Mouse (Mus musculus) hindbrain, embryonic 12.5 days (tissue): ENCODE results near the gene Adamts10. TPM values are rescaled to one million over a fixed set of nuclear protein-coding genes. Genes with fewer than 3 reads are reported as not detected.

Experiments used
- ATAC-seq: fragments of 200-750 bp; cut with Nextera tagmentation; 2 replicates; pipeline ENCODE4 v1.8.0; 2017; ENCODE audit warnings: moderate TSS enrichment; ENCODE audit not compliant: low FRiP score
- H3K27ac ChIP-seq: fragments of 300-500 bp; sonication (generic); 2 replicates; pipeline ENCODE4 v1.5.1; 2016; ENCODE audit warnings: mild to moderate bottlenecking
- H3K27me3 ChIP-seq: fragments of 300-500 bp; sonication (generic); 2 replicates; pipeline ENCODE4 v1.6.1; 2016; ENCODE audit warnings: mild to moderate bottlenecking
- H3K36me3 ChIP-seq: fragments of 300-500 bp; sonication (generic); 2 replicates; pipeline ENCODE4 v1.6.1; 2016; ENCODE audit warnings: mild to moderate bottlenecking
- H3K4me1 ChIP-seq: fragments of 300-500 bp; sonication (generic); 2 replicates; pipeline ENCODE4 v1.6.1; 2016
- H3K4me2 ChIP-seq: fragments of 300-500 bp; sonication (generic); replicated peaks from 2 replicates; pipeline ENCODE4 v1.6.1; 2016; ENCODE audit warnings: mild to moderate bottlenecking
- H3K4me3 ChIP-seq: fragments of 300-500 bp; sonication (generic); 2 replicates; pipeline ENCODE4 v1.5.1; 2016; ENCODE audit warnings: mild to moderate bottlenecking
- H3K9ac ChIP-seq: fragments of 300-500 bp; sonication (generic); 2 replicates; pipeline ENCODE4 v1.6.1; 2016; ENCODE audit warnings: mild to moderate bottlenecking, moderate library complexity
- H3K9me3 ChIP-seq: fragments of 300-500 bp; sonication (generic); replicated peaks from 2 replicates; pipeline ENCODE4 v1.6.1; 2016; ENCODE audit warnings: mild to moderate bottlenecking
- WGBS: fragments of 180-500 bp; shearing (Covaris S2); methylation state at CpG from one replicate; pipeline ENCODE4 v1.1.7; 2016; 5-methylcytosine and 5-hydroxymethylcytosine counted together
- polyA plus RNA-seq: library from polyadenylated mRNA; unstranded; fragments of >200 nt; fragmentation: Nextera tagmentation; extraction: Ambion mirVana; gene quantifications from 2 replicates; pipeline ENCODE4 v1.2.1, GENCODE M21; 2016

Adamts10 gene
- polyA plus RNA-seq, 1 experiment from 2014 or later, result 73.8 TPM

DNA sequence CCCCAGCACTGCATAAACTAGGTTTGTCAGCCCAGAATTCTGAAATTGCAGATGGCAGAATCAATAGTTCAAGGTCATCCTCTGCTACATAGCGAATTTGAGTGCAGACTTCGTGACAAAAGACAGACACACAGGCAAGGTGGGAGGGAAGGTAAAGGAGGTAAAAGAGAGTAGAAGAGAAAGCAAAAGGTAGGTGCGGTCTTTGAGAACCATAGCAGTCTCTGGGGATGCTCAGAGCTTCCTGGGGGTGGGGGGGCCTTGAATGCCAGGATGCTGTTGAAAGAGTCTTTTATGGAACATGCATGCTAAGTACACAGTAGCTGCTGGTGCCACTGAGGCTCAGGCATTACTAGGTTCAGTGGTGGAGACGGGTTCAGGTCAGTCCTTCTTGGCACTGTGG is 33.9 kb downstream of the Adamts10 start:
- Histone ChIP-seq H3K4me3 (no peak overlapping the region), H3K9ac (no peak overlapping the region), H3K27me3 (no peaks in the 10 kb centered on the region), H3K4me1 (no peaks in the 10 kb centered on the region), H3K27ac (no peak overlapping the region), H3K36me3 (peaks cover 10% of the 10 kb centered on the region; the same call in 1 of the 2 replicates), H3K9me3 (no peaks in the 10 kb centered on the region), H3K4me2 (no peak overlapping the region)
- 76% methylated on average over 4 of the region's 4 CpGs for WGBS
- ATAC-seq, result no peak

DNA sequence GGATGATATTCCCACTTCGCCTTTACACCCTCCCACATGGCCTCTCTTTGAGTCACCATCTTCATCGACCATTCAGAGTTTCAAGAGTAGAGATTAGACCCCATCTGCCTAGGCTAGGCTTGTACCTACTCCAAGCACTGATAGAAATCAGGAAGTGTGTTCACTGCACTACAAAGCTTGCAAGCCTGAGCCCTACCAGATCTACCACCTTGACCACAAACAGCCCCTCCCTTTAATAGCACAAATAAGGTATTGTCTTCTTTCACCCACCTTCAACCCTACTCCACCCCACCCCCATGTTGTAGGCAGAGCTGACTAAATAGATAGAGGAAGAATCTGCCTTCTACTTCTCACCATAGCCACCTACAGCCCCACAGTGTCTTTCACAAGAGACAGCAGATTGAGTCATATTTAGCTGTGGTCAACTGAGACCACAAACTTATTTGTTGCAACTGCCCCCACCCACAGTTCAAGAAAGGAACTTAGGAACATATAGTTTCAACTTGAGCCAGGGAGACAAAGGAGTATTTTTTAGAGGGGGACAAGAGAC is 39.6 kb downstream of the Adamts10 start:
- H3K27ac ChIP-seq, result no peak overlapping the region
- H3K9ac ChIP-seq, result no peak overlapping the region
- 71% methylated on average over 2 of the region's 2 CpGs for WGBS
- no peak overlapping the region for H3K4me2 ChIP-seq
- no peaks in the 10 kb centered on the region for H3K9me3 ChIP-seq
- H3K4me1 ChIP-seq, result no peaks in the 10 kb centered on the region
- no peak for ATAC-seq
- no peaks in the 10 kb centered on the region for H3K27me3 ChIP-seq
- no peaks in the 10 kb centered on the region for H3K36me3 ChIP-seq
- H3K4me3 ChIP-seq, result no peak overlapping the region

DNA sequence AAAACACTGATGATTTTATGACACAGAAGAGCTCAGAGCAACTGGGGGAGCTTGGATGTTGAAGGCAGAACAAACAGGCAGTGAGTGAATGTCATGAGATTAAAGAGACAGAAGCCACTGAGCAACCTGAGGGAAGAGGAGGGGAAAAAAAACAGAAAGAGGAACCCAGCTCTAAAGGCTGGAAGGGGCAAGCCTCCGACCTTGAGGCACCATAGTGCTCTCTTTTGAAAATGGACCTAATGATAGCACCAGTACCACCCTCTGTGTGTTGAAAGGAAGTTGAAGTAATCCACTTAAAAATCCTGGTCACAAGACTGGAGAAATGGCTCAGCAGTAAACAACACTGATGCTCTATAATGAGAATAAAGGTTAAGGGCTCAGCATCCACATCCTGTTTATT is 40.6 kb downstream of the Adamts10 start:
- no peak overlapping the region for H3K4me2 ChIP-seq
- no peaks in the 10 kb centered on the region for H3K9me3 ChIP-seq
- no peak overlapping the region for H3K9ac ChIP-seq
- H3K4me1 ChIP-seq, result no peaks in the 10 kb centered on the region
- no peak overlapping the region for H3K27ac ChIP-seq
- no peak for ATAC-seq
- no peak overlapping the region for H3K4me3 ChIP-seq
- 76% methylated on average over 1 of the region's 1 CpGs for WGBS
- no peaks in the 10 kb centered on the region for H3K27me3 ChIP-seq
- H3K36me3 ChIP-seq, result no peaks in the 10 kb centered on the region

DNA sequence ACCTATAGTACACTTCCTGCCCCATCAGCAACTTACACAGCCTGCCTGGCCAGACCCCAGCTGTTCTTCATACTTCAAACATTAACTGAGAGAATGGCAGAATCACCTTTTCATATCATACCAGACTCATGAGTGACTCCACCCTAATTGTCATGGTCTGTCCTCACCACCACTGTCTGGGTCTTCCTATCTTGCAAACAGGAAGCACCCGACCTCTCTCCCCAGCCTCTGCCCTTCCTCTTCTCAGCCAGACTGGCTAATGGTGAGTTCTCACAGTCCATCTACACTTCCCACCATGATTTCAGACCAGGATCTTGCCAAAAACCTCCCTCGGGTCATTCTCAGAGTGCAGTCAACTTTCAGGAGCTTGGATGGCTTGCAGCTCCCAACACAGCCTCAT is 42.2 kb downstream of the Adamts10 start:
- 82% methylated on average over 2 of the region's 2 CpGs for WGBS
- Histone ChIP-seq H3K27me3 (no peaks in the 10 kb centered on the region), H3K9me3 (no peaks in the 10 kb centered on the region), H3K27ac (no peak overlapping the region), H3K36me3 (no peaks in the 10 kb centered on the region), H3K4me1 (no peaks in the 10 kb centered on the region), H3K4me3 (no peak overlapping the region), H3K9ac (no peak overlapping the region), H3K4me2 (no peak overlapping the region)
- no peak for ATAC-seq

DNA sequence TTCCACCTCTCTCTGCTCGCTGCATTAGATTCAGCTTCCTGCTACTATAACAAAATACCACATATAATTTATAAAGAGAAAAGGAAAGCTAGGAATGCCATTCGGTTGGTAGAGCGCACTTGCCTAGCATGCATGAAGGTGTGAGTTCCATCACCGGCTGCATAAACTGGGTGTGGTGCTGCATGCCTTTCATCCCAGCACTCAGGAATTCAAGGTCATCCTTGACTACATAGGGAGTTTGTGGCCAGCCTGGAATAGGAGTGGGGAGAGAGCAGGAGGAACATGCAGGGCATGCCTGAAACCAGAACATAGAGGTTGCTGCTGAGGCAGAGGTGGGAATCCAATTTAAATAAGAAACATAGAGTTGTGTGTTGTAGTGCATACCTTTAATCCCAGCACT is 60.1 kb downstream of the Adamts10 start:
- no peaks in the 10 kb centered on the region for H3K36me3 ChIP-seq
- no peak overlapping the region for H3K27ac ChIP-seq
- H3K4me1 ChIP-seq, result no peaks in the 10 kb centered on the region
- H3K9me3 ChIP-seq, result no peaks in the 10 kb centered on the region
- H3K4me2 ChIP-seq, result no peak overlapping the region
- WGBS, result 92% methylated on average over 4 of the region's 4 CpGs
- H3K4me3 ChIP-seq, result no peak overlapping the region
- H3K27me3 ChIP-seq, result no peaks in the 10 kb centered on the region
- no peak overlapping the region for H3K9ac ChIP-seq
- no peak for ATAC-seq

DNA sequence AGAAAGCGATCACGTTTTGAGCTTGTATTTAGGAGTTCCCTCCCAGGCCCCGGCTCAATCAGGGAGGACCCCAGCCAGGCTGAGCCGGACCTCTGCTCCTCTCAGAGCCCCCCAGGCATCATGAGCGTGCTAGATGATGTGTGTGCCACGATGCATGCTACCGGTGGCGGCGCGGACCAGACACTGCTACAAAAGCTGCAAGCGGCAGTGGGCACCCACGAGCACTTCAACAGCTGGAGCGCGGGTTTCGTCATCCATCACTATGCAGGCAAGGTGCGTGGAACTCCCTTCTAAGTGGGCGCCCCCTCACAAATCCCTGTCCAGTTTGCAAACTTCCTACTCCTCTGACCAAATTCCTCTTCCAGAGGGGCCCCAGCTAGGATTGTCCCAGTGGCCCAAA is 62.0 kb downstream of the Adamts10 start:
- H3K9ac ChIP-seq, result no peak overlapping the region
- no peak overlapping the region for H3K4me3 ChIP-seq
- H3K36me3 ChIP-seq, result no peaks in the 10 kb centered on the region
- H3K9me3 ChIP-seq, result no peaks in the 10 kb centered on the region
- WGBS, result 69% methylated on average over 17 of the region's 17 CpGs
- ATAC-seq, result no peak
- H3K27ac ChIP-seq, result no peak overlapping the region
- no peaks in the 10 kb centered on the region for H3K27me3 ChIP-seq
- no peaks in the 10 kb centered on the region for H3K4me1 ChIP-seq
- no peak overlapping the region for H3K4me2 ChIP-seq

DNA sequence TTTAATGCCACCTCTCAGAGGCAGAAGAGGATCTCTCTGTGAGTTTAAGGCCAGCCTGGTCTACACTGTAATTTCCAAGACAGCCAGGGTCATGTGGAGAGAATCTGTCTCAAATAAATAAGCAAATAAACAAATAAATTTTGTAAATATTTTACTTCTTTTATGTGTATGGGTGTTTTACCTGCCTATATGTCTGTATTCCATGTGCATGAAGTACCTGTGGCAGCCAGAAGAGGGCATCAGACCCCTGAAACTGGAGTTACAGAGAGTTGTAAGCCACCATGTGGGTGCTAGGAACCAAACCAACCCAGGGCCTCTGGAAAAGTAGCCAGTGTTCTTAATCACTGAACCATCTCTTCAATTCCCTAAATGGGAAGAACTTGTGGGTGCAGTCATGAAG is 73.3 kb downstream of the Adamts10 start:
- Histone ChIP-seq H3K4me3 (no peak overlapping the region), H3K27ac (no peak overlapping the region), H3K9me3 (peaks cover 7% of the 10 kb centered on the region; the same call in 1 of the 2 replicates), H3K4me2 (no peak overlapping the region), H3K4me1 (no peaks in the 10 kb centered on the region), H3K9ac (no peak overlapping the region), H3K36me3 (no peaks in the 10 kb centered on the region), H3K27me3 (no peaks in the 10 kb centered on the region)
- ATAC-seq, result no peak

DNA sequence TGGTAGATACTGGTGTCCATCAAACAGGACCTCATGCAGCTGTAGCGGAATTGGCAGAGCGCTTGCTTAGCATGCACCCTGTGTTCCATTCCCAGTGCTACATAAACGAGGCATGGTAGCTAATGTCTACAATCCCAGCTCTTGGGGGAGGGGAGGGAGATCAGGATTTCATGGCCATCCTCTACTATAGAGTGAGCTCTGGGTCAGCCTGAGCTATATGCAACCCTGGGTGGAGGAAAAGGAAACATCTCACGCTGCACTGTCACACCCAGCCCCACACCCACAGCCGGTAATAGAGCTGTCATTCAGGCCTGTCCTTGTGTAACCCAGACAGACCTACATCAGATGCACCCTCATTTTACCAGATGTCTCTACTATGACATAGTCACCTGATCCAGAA is 74.5 kb downstream of the Adamts10 start:
- no peak overlapping the region for H3K27ac ChIP-seq
- no peak overlapping the region for H3K4me3 ChIP-seq
- H3K4me2 ChIP-seq, result no peak overlapping the region
- H3K9ac ChIP-seq, result no peak overlapping the region
- no peaks in the 10 kb centered on the region for H3K27me3 ChIP-seq
- H3K36me3 ChIP-seq, result no peaks in the 10 kb centered on the region
- 91% methylated on average over 5 of the region's 5 CpGs for WGBS
- no peak for ATAC-seq
- peaks cover 7% of the 10 kb centered on the region; the same call in 1 of the 2 replicates for H3K9me3 ChIP-seq
- no peaks in the 10 kb centered on the region for H3K4me1 ChIP-seq

DNA sequence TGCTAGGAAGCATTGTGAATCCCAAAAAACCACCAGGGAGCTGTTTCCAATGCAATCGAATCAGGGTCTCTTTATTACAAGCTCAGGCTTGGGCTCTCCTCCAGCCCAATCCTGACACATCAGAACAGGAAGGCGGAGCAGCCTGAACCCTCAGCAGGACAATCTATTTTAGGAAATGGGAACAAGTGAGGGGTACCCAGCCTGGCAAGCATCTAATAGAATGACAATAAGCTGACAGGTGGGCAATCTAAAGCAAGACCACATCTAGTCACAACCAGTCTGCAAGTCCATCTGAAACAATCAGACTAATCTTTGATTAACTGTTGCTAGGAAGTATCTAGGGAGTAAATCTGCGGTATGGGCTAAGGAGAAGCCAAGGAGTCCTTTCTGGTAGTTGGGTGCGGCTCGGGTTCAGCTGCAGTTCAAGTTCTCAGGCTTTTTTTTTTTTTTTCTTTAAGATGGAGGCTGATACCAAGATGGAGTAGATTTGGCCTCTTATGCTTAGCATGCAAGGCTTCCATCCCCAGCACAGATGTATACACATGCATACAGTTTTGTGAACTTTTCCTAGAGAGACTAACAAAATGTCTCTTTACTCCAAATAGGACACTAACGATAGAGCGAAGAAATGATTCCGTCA is 76.0 kb downstream of the Adamts10 start:
- H3K36me3 ChIP-seq, result no peaks in the 10 kb centered on the region
- no peak overlapping the region for H3K27ac ChIP-seq
- no peak overlapping the region for H3K4me3 ChIP-seq
- no peaks in the 10 kb centered on the region for H3K27me3 ChIP-seq
- no peak overlapping the region for H3K9ac ChIP-seq
- no peak for ATAC-seq
- H3K4me1 ChIP-seq, result no peaks in the 10 kb centered on the region
- no peak overlapping the region for H3K4me2 ChIP-seq
- WGBS, result 91% methylated on average over 8 of the region's 8 CpGs
- H3K9me3 ChIP-seq, result peaks cover 7% of the 10 kb centered on the region; the same call in 1 of the 2 replicates

DNA sequence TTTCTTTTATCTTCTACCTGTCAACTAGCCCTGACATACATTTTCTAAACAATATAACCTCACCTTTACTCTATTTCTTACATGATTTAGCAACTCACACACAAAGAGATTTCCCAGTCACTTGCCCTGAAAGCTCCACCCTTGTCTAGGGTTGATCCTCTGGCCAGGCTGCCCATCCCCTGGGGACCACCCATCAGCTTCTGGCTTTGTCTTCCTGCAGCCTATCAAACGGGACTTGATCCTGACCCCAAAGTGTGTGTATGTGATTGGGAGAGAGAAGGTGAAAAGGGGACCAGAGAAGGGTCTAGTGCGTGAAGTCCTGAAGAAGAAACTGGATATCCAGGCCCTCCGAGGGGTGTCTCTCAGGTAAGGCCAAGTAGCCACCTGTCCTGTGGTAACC is 76.8 kb downstream of the Adamts10 start:
- Histone ChIP-seq H3K36me3 (no peaks in the 10 kb centered on the region), H3K4me2 (no peak overlapping the region), H3K27ac (no peak overlapping the region), H3K27me3 (no peaks in the 10 kb centered on the region), H3K4me1 (no peaks in the 10 kb centered on the region), H3K4me3 (no peak overlapping the region), H3K9ac (no peak overlapping the region), H3K9me3 (peaks cover 7% of the 10 kb centered on the region; the same call in 1 of the 2 replicates)
- 86% methylated on average over 3 of the region's 3 CpGs for WGBS
- ATAC-seq, result no peak

DNA sequence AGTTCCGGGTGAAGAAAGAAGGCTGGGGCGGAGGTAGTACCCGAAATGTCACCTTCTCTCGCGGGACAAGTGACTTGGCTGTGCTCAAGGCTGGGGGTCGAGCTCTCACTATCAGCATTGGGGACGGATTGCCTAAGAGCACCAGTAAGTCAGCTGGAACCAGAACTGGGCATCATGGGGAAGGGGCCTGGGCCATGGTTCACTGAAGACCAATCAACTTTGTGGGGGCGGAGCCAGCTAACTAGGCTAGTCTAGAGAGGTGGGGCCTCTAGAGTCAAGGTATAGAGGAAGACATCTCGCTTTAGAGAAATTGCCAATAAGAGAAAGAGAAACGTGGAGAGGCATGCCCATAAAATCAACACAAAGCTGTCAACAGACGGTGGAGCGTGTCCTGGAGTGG is 77.9 kb downstream of the Adamts10 start:
- Histone ChIP-seq H3K27me3 (no peaks in the 10 kb centered on the region), H3K4me1 (no peaks in the 10 kb centered on the region), H3K9me3 (peaks cover 7% of the 10 kb centered on the region; the same call in 1 of the 2 replicates), H3K4me2 (no peak overlapping the region), H3K27ac (no peak overlapping the region), H3K9ac (no peak overlapping the region), H3K4me3 (no peak overlapping the region), H3K36me3 (no peaks in the 10 kb centered on the region)
- ATAC-seq, result no peak
- 85% methylated on average over 12 of the region's 12 CpGs for WGBS
